Mouse (Mus musculus) brain, embryonic 18.5 days (tissue): ENCODE measurements at regions not wholly inside any gene's neighbourhood (a gene's known extent, or its start where the extent isn't known, plus 50 kb on each side); places are given as distances from the start of the nearest gene placed in this dataset.
A peak's percentile ranks its signal among the peaks of the same experiment; 100 is the strongest.

Experiments used
- DNase-seq: peaks from one replicate; pipeline ENCODE4 v3.0.0-alpha.2; 2012; ENCODE audit warnings: low read depth, low spot score

- DNase-seq = no peak
These were observed 56.4 kb upstream of the Ddhd1 start for GRCm38 (mm10) chr14:45714311-45714710.

GRCm38 (mm10) chr14:45714786-45715185 lies 56.8 kb upstream of the Ddhd1 start:
- no peak for DNase-seq

GRCm38 (mm10) chr14:45716100-45716499 lies 58.2 kb upstream of the Ddhd1 start:
- no peak for DNase-seq

GRCm38 (mm10) chr14:45722887-45723286 lies 64.9 kb upstream of the Ddhd1 start:
- no peak for DNase-seq

DNA sequence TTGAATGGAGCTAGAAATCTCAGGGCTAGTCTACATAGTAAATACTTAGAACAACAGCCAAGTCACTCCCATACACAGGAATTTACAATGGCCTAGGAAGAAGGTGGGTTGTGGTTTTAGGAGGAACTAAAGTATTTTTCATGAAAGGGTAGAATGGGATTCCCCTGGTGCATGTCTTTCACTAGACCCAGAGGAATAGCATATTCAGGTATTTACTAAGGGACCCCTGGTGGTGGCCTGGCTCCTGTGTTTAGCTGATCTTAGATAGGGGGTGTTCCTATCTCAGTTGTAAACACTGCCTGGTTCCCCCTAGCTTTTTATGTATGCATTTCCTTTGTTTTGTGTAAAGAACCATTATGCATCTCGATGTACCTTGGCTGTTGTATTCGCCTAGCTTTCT lies 66.4 kb upstream of the Ddhd1 start:
- DNase-seq = no peak

- DNase-seq = no peak
These were observed 76.8 kb upstream of the Ddhd1 start for GRCm38 (mm10) chr14:45734530-45735410.

DNA sequence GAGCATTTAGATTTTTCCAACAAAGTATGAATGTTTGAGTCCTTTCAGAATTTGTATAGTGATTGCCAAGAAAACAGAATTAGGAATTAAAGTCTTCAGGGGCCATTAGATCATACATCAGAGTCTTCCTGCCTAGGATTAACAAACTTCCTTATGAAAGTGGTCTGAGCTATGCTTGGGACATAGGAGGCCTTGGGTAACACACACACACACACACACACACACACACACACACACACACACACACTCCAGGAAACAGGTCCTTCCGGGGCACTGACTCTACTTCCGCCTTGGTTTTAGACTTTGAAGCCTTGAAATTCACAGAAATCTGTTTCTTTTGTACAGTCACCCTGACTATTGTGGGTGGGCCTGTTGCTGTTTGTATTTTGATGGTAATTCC lies 80.0 kb upstream of the Ddhd1 start:
- DNase-seq = no peak

DNA sequence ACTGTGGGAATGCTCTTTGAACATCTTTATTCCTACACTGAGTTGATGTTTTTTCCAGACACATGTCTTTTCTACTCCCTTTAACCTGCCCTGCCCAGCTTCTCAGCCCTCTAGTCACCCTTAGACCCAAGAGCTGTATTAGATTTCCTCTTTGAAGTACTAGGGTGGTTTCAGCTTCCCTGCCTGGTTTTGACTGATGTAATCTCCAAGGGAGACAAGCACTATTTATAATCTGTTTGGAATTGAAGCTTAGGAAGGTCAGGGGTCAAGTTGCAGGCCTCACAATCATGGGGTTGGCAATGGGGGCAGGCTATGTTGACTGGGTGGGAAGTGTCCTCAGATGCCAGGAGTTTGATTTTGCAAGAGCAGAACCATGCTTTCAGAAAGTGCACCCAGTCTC lies 81.7 kb upstream of the Ddhd1 start:
- no peak for DNase-seq

- DNase-seq = no peak
These were observed 82.7 kb upstream of the Ddhd1 start for GRCm38 (mm10) chr14:45740662-45741061.

- no peak for DNase-seq
These were observed 88.2 kb upstream of the Ddhd1 start for GRCm38 (mm10) chr14:45746176-45746575.

- DNase-seq = no peak
These were observed 99.4 kb upstream of the Ddhd1 start for GRCm38 (mm10) chr14:45757376-45757775.

DNA sequence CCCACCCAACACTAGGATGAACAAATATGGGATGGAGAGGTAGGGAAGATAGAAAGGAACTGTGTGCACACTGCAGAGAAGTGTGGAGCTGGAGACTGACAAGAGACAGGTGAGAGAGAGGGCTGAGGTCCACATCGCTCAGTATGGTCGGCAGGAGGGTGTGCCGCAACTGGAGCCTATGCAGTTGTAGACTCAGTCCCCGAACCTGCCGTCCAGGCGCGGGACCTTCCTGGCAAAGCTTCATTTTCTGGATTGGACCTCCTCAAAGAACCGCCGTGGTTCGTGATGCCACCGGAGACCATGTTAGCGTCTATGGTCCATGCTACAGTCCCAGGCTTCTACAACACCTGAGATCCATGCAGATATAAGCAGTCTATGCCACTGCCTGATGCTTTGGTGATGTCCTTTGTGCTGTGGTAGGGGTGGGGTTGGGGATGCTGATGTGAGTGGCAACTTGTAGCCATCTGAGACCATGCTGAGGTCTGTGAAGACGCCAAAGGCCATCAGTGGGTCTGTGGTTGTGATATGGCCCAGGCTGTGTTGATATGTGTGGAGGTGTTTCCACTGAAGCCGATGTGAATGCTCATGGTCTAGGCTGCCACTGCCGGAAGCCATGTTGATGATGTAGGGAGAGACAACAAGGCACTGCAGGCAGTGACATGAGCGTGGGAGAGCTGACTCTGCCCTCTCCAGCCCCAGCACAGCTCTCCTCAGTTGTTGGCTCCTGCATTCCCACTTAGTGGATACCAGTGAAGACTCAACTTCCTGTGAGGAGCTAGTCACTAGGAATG lies 103.1 kb upstream of the Ddhd1 start:
- no peak for DNase-seq

GRCm38 (mm10) chr14:45764231-45764630 lies 106.3 kb upstream of the Ddhd1 start:
- no peak for DNase-seq

- DNase-seq = no peak
These were observed 108.6 kb upstream of the Ddhd1 start for GRCm38 (mm10) chr14:45766582-45766981.

- DNase-seq = peak; percentile 32
These were observed 114.8 kb upstream of the Ddhd1 start for GRCm38 (mm10) chr14:45772665-45773277.

DNA sequence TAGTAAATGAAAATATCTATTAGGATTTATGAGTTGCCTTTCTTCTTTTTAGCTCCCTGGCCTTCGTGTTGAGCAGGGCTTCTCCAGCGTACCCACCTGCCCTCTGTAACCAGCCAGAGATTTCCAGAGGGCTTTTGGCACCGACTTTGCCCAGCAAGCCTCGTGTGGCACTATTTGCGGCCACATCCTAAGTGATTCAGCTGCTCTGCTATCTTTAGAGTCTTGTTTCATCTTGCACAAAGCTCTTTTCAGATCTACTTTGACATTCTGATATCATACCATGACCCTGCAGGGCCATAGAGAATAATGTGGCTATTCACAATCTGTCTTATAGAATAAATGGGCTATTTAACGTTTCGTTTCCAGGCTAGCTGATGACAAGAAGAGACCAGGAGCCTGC lies 115.4 kb upstream of the Ddhd1 start:
- DNase-seq = no peak

- no peak for DNase-seq
These were observed 123.9 kb upstream of the Ddhd1 start for GRCm38 (mm10) chr14:45781850-45782249.

GRCm38 (mm10) chr14:45794980-45795379 lies 137.0 kb upstream of the Ddhd1 start:
- DNase-seq = no peak

GRCm38 (mm10) chr14:45796665-45797319 lies 138.8 kb upstream of the Ddhd1 start:
- DNase-seq = no peak

DNA sequence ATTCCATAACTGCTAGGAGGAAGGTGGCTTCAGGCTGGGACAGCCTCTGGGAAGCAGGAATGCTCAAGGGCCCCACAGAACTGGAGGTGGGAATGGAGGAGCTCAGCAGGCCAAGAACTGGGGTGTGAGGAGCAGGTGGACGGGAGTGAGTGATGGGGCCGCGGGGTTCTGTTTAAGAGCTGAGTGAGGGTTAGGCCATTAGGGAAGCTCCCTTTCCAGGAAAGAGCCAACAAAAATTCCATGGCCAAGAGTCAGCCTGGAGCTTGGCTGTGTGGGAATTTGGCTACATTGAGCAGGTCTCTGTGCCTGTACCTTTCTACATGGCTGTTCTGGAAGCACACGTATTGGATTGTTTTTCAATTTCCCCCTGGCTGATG lies 139.4 kb upstream of the Ddhd1 start:
- no peak for DNase-seq

DNA sequence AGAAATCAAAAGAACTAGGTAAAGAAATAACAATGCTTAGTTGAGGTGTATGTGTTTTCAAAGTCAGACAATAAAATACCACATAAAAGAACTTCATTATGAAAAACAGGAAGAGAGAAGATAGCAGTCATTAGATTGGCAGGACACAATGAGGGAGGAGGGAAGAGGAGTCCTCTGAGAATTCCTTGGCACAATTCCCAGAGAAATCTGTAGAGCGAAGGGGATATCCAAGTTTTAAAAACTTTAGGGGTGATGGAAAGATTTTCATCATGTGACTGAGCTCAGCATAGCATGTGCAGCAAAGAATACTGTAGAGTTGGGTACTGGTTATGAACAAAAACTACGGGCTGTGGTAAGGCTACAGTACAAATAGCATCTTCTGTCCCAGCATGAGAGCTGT lies 141.3 kb upstream of the Ddhd1 start:
- DNase-seq = no peak

- DNase-seq = no peak
These were observed 148.0 kb upstream of the Ddhd1 start for GRCm38 (mm10) chr14:45805950-45806349.
